Mouse (Mus musculus) CH12.LX (cell line): ENCODE measurements around the gene Bmpr1a. TPM values are rescaled to one million over a fixed set of nuclear protein-coding genes. Genes with fewer than 3 reads are reported as not detected.
A peak's percentile ranks its signal among the peaks of the same experiment; 100 is the strongest.

Experiments used
- DNase-seq: peaks from one replicate; pipeline ENCODE4 v3.0.0-alpha.2; 2013; ENCODE audit errors: extremely low read depth
- H3K27ac ChIP-seq: 2 replicates; pipeline ENCODE4 v1.5.1; 2012; ENCODE audit warnings: low read depth, mild to moderate bottlenecking, control low read depth, moderate library complexity; ENCODE audit not compliant: insufficient read depth
- H3K27me3 ChIP-seq: replicated peaks from 2 replicates; pipeline ENCODE3; 2012; ENCODE audit warnings: inconsistent platforms
- H3K36me3 ChIP-seq, 2 experiments: replicated peaks in 1 of 2; 2 replicates each; pipeline versions ENCODE3 to v1.6.1; 2012; ENCODE audit warnings: inconsistent platforms in 1 of 2, low read length in 1 of 2, mild to moderate bottlenecking in 1 of 2, mixed read lengths in 1 of 2, moderate library complexity in 1 of 2; ENCODE audit not compliant: control insufficient read depth in 1 of 2, insufficient read depth in 1 of 2
- H3K4me1 ChIP-seq, 2 experiments: 2 replicates each; pipeline ENCODE4 v1.6.1; 2012; ENCODE audit warnings: inconsistent platforms in 1 of 2, moderate library complexity in 1 of 2; ENCODE audit not compliant: insufficient read depth in 2 of 2, control insufficient read depth in 1 of 2
- H3K4me2 ChIP-seq: 2 replicates; pipeline ENCODE4 v1.6.1; 2012; ENCODE audit warnings: low read depth, mild to moderate bottlenecking, control low read depth; ENCODE audit not compliant: poor library complexity, insufficient read depth, severe bottlenecking
- H3K4me3 ChIP-seq, 3 experiments: fragments of 150-350 bp in 1 of 3; sonication (generic) in 1 of 3; replicated peaks in 1 of 3; 2 replicates each; pipeline versions ENCODE3 to v1.5.1; 2011 to 2012; ENCODE audit warnings: low read depth in 2 of 3, low read length in 2 of 3, mild to moderate bottlenecking in 2 of 3, moderate library complexity in 2 of 3, control low read depth in 1 of 3, improper control_type of control experiment in 1 of 3, inconsistent platforms in 1 of 3, mixed read lengths in 1 of 3; ENCODE audit not compliant: poor library complexity in 1 of 3
- H3K79me2 ChIP-seq: replicated peaks from 2 replicates; pipeline ENCODE4 v1.6.1; 2012; ENCODE audit warnings: mild to moderate bottlenecking, moderate library complexity; ENCODE audit not compliant: control insufficient read depth, poor library complexity, insufficient read depth, severe bottlenecking; ENCODE audit errors: extremely low read depth
- H3K9ac ChIP-seq: 2 replicates; pipeline ENCODE4 v1.6.1; 2012; ENCODE audit warnings: low read depth, mild to moderate bottlenecking, control low read depth, moderate library complexity; ENCODE audit not compliant: insufficient read depth
- H3K9me3 ChIP-seq: replicated peaks from 2 replicates; pipeline ENCODE3; 2012; ENCODE audit warnings: low read length, inconsistent platforms, mixed read lengths
- CHD2 ChIP-seq: IDR thresholded peaks from 2 replicates; pipeline ENCODE4 v1.6.1; 2011; ENCODE audit warnings: low read length, improper control_type of control experiment
- E2F4 ChIP-seq: IDR thresholded peaks from 2 replicates; pipeline ENCODE4 v1.6.1; 2011; ENCODE audit warnings: low read depth, low read length, improper control_type of control experiment; ENCODE audit not compliant: insufficient replicate concordance
- ETS1 ChIP-seq: conservative IDR thresholded peaks from 2 replicates; pipeline ENCODE4 v1.6.1; 2012; ENCODE audit warnings: low read depth, mild to moderate bottlenecking, inconsistent platforms, low read length, improper control_type of control experiment, moderate library complexity
- GABPA ChIP-seq: IDR thresholded peaks from 2 replicates; pipeline ENCODE4 v1.6.1; 2012; ENCODE audit warnings: low read depth, low read length, improper control_type of control experiment, inconsistent platforms; ENCODE audit not compliant: insufficient replicate concordance
- KAT2A ChIP-seq: IDR thresholded peaks from 2 replicates; pipeline ENCODE4 v1.6.1; 2012; ENCODE audit warnings: low read length, improper control_type of control experiment, inconsistent platforms; ENCODE audit not compliant: insufficient replicate concordance
- MAFK ChIP-seq: IDR thresholded peaks from 2 replicates; pipeline ENCODE4 v1.6.1; 2011; ENCODE audit warnings: low read length, improper control_type of control experiment; ENCODE audit not compliant: insufficient replicate concordance
- MAX ChIP-seq: IDR thresholded peaks from 2 replicates; pipeline ENCODE4 v1.6.1; 2011; ENCODE audit warnings: low read length, improper control_type of control experiment
- MAZ ChIP-seq: IDR thresholded peaks from 2 replicates; pipeline ENCODE4 v1.6.1; 2012; ENCODE audit warnings: low read depth, mild to moderate bottlenecking, inconsistent platforms, low read length, improper control_type of control experiment, moderate library complexity
- MXI1 ChIP-seq: IDR thresholded peaks from 2 replicates; pipeline ENCODE4 v1.6.1; 2011; ENCODE audit warnings: mild to moderate bottlenecking, low read depth, low read length, improper control_type of control experiment
- MYC ChIP-seq: IDR thresholded peaks from 2 replicates; pipeline ENCODE4 v1.6.1; 2011; ENCODE audit warnings: low read depth, mild to moderate bottlenecking, improper control_type of control experiment, low read length
- POLR2A ChIP-seq: IDR thresholded peaks from 2 replicates; pipeline ENCODE4 v1.6.1; 2011; ENCODE audit warnings: low read depth, mild to moderate bottlenecking, improper control_type of control experiment, low read length
- POLR2AphosphoS2 ChIP-seq: IDR thresholded peaks from 2 replicates; pipeline ENCODE4 v1.6.1; 2011; ENCODE audit warnings: low read depth, low read length, improper control_type of control experiment
- SIN3A ChIP-seq: IDR thresholded peaks from 2 replicates; pipeline ENCODE4 v1.6.1; 2012; ENCODE audit warnings: low read length, improper control_type of control experiment, inconsistent platforms
- TBP ChIP-seq: conservative IDR thresholded peaks from 2 replicates; pipeline ENCODE4 v1.6.1; 2011; ENCODE audit warnings: low read depth, low read length, improper control_type of control experiment
- UBTF ChIP-seq: IDR thresholded peaks from 2 replicates; pipeline ENCODE4 v1.6.1; 2012; ENCODE audit warnings: low read depth, mild to moderate bottlenecking, inconsistent platforms, low read length, improper control_type of control experiment, moderate library complexity
- USF1 ChIP-seq: IDR thresholded peaks from 2 replicates; pipeline ENCODE4 v1.6.1; 2014; ENCODE audit warnings: low read depth, mild to moderate bottlenecking, inconsistent platforms, low read length, improper control_type of control experiment
- USF2 ChIP-seq: conservative IDR thresholded peaks from 2 replicates; pipeline ENCODE4 v1.6.1; 2011; ENCODE audit warnings: low read depth, low read length, improper control_type of control experiment
- ZC3H11A ChIP-seq: IDR thresholded peaks from 2 replicates; pipeline ENCODE4 v1.6.1; 2012; ENCODE audit warnings: low read depth, mild to moderate bottlenecking, inconsistent platforms, low read length, improper control_type of control experiment
- ZKSCAN1 ChIP-seq: IDR thresholded peaks from 2 replicates; pipeline ENCODE4 v1.6.1; 2012; ENCODE audit warnings: low read depth, inconsistent platforms, low read length, improper control_type of control experiment, borderline replicate concordance
- ZMIZ1 ChIP-seq: IDR thresholded peaks from 2 replicates; pipeline ENCODE4 v1.6.1; 2012; ENCODE audit warnings: low read depth, mild to moderate bottlenecking, inconsistent platforms, low read length, improper control_type of control experiment
- ZNF384 ChIP-seq: IDR thresholded peaks from 2 replicates; pipeline ENCODE4 v1.6.1; 2012; ENCODE audit warnings: low read depth, low read length, improper control_type of control experiment, inconsistent platforms
- dilution Hi-C: fragments of 300-500 bp; cut with MboI; formaldehyde crosslinking; loops from 2 replicates; pipeline ENCODE4 v1.14.3; 2020; ENCODE audit warnings: low sequenced_read_pairs; ENCODE audit not compliant: extremely low pct_unique_long_range_greater_than_20kb, extremely low pct_ligation_motif_present
- in situ Hi-C: fragments of 300-500 bp; cut with MboI; formaldehyde crosslinking; loops from 3 replicates; pipeline ENCODE4 v1.14.3; 2019; ENCODE audit warnings: low sequenced_read_pairs, low pct_ligation_motif_present, low pct_unique_long_range_greater_than_20kb, mixed read lengths
- polyA plus RNA-seq: library from polyadenylated mRNA; unstranded; fragments of >175 nt; gene quantifications from 2 replicates; pipeline ENCODE4 v1.2.1, GENCODE M21; 2012; ENCODE audit warnings: low read depth; ENCODE audit not compliant: insufficient read length
- total RNA-seq, 2 experiments: library from RNA; depleted of rRNA; stranded (reverse); fragments of 300-350 nt in 1 of 2; fragments of >200 nt in 1 of 2; gene quantifications; 2 replicates each; pipeline ENCODE4 v1.2.3; 2012 to 2014

Bmpr1a gene
- total and polyA plus RNA-seq, 3 experiments, result 26.2 to 46.7 (median 30.1) TPM

DNA sequence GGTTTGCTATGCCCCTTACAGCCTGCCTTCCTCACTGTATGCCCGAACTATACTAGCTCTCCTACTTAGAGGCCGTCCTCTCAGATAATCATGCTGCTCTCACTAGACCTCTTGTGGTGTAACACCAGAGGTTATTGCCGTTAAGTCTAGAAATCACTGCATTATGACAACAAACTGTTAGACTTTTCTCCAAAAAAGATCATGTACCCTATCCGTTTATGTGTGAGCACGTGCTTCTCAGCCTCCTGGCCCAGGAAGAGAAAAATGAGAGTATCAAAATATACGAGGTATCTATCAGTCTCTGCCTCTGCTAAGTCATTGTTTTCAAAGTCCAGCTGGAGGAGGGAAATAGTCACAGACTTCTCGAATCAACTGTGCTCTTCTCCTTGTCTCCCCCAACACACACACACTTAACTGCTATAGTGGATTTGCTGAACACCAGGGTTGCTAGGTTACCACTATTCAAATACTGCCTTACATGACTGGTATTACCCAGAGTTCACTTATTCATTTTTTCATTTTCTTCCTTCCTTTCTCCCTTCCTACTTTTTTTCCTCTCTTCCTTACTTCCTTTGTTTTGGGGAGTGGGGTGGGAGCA, 5.8 kb upstream of the Bmpr1a start:
- Histone ChIP-seq H3K27me3 (no peaks in the 10 kb centered on the region), H3K4me1 (peaks cover 9 to 26% of the 10 kb centered on the region in 2 experiments), H3K9ac (peak overlapping the region; percentile 30), H3K79me2 (no peaks in the 10 kb centered on the region), H3K27ac (no peak overlapping the region), H3K36me3 (no peaks in the 10 kb centered on the region), H3K4me2 (peak overlapping the region; percentile 67), H3K4me3 (no peak overlapping the region)
- in situ Hi-C loops, result no loop called here
- DNase-seq, result no peak
- TF ChIP-seq SIN3A, result no peak
- TF ChIP-seq MAX, result peak; percentile 77; the same call in 1 of the 2 replicates
- 0 out of 2 replicates have a peak, but pooled peaks have one; percentile 37 for TF ChIP-seq MYC
- TF ChIP-seq ETS1, result 0 out of 2 replicates have a peak, but pooled peaks have one; percentile 10
- TF ChIP-seq, all 38 proteins: peak for 3
- dilution Hi-C loops, result no loop called here
- H3K9me3 ChIP-seq, result no peaks in the 10 kb centered on the region

DNA sequence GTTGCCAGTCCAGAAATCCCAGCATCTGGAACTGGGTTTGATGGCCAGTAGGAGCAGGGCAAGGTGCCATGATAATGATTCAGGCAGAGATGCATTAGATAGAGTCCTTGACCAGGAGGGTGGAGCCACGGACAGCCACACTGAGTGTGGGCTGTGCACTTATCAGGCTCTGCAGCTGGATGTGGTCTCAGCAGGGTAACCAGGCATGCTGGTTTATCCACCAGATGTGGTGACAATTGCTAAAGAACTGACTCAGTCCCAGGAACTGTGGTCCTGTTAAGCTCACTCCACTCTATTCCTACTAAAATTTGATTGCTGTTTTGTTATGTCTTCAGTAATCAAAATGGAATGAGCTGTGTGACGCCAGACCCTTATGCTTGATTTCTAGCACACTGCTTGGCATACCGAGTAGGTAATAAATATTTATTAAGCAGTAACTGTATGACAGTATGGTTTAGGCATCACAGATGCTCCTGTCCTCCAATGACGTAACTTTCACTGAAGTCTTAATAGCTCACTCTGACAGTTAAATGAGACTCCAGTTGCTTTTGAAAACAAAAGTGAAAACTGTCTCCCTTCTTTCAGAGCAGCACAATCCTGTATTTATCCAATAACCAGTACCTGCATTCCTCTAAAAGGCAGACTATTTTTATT, 5.2 kb upstream of the Bmpr1a start:
- no peak for DNase-seq
- TF ChIP-seq MYC (no peak), USF1 (no peak), E2F4 (no peak), CHD2 (no peak), UBTF (no peak), GABPA (no peak), MAFK (no peak), KAT2A (no peak), USF2 (no peak), MAZ (no peak), MAX (no peak), POLR2AphosphoS2 (no peak), ZMIZ1 (no peak), MXI1 (no peak), POLR2A (no peak), ZC3H11A (no peak), TBP (no peak), ZKSCAN1 (no peak), ZNF384 (no peak)
- Histone ChIP-seq H3K9me3 (no peaks in the 10 kb centered on the region), H3K27me3 (no peaks in the 10 kb centered on the region), H3K9ac (peak overlapping the region; percentile 30), H3K27ac (no peak overlapping the region), H3K36me3 (no peaks in the 10 kb centered on the region), H3K4me2 (peak overlapping the region; percentile 67), H3K79me2 (no peaks in the 10 kb centered on the region), H3K4me3 (no peak overlapping the region), H3K4me1 (peaks cover 9 to 27% of the 10 kb centered on the region in 2 experiments)
- in situ Hi-C loops, result no loop called here
- dilution Hi-C loops, result no loop called here
